Mouse (Mus musculus) neural tube, embryonic 13.5 days (tissue): ENCODE results near the gene Cuedc1. TPM values are rescaled to one million over a fixed set of nuclear protein-coding genes. Genes with fewer than 3 reads are reported as not detected.
A peak's percentile ranks its signal among the peaks of the same experiment; 100 is the strongest.

ENCODE experiments used
- ATAC-seq: fragments of 200-750 bp; cut with Nextera tagmentation; 2 replicates; pipeline ENCODE4 v1.8.0; 2017; ENCODE audit warnings: low read depth, mild to moderate bottlenecking, moderate TSS enrichment, moderate library complexity
- H3K27ac ChIP-seq: fragments of 300-500 bp; sonication (generic); replicated peaks from 2 replicates; pipeline ENCODE4 v1.5.1; 2015; ENCODE audit warnings: moderate library complexity, mild to moderate bottlenecking, inconsistent platforms
- H3K27me3 ChIP-seq: fragments of 300-500 bp; sonication (generic); 2 replicates; pipeline ENCODE4 v1.6.1; 2015; ENCODE audit warnings: mild to moderate bottlenecking, inconsistent platforms
- H3K36me3 ChIP-seq: fragments of 300-500 bp; sonication (generic); 2 replicates; pipeline ENCODE4 v1.6.1; 2015; ENCODE audit warnings: mild to moderate bottlenecking, inconsistent platforms
- H3K4me1 ChIP-seq: fragments of 300-500 bp; sonication (generic); replicated peaks from 2 replicates; pipeline ENCODE4 v1.6.1; 2015; ENCODE audit warnings: inconsistent platforms
- H3K4me2 ChIP-seq: fragments of 300-500 bp; sonication (generic); 2 replicates; pipeline ENCODE4 v1.6.1; 2015; ENCODE audit warnings: inconsistent platforms, mild to moderate bottlenecking, moderate library complexity
- H3K4me3 ChIP-seq: fragments of 300-500 bp; sonication (generic); 2 replicates; pipeline ENCODE4 v1.5.1; 2015; ENCODE audit warnings: mild to moderate bottlenecking, inconsistent platforms
- H3K9ac ChIP-seq: fragments of 300-500 bp; sonication (generic); 2 replicates; pipeline ENCODE4 v1.6.1; 2015; ENCODE audit warnings: moderate library complexity, mild to moderate bottlenecking, inconsistent platforms
- H3K9me3 ChIP-seq: fragments of 300-500 bp; sonication (generic); 2 replicates; pipeline ENCODE4 v1.6.1; 2016; ENCODE audit warnings: inconsistent platforms
- WGBS: fragments of 180-500 bp; shearing (Covaris S2); methylation state at CpG from one replicate; pipeline ENCODE4 v1.1.7; 2015; 5-methylcytosine and 5-hydroxymethylcytosine counted together
- polyA plus RNA-seq: library from polyadenylated mRNA; unstranded; fragments of >200 nt; fragmentation: Nextera tagmentation; extraction: Ambion mirVana; gene quantifications from 2 replicates; pipeline ENCODE4 v1.2.1, GENCODE M21; 2015

Gene Cuedc1
- polyA plus RNA-seq, 1 experiment from 2014 or later = 51.3 TPM

- Histone ChIP-seq H3K27ac (peak within 1 kb of the TSS; percentile 99), H3K4me1 (peaks cover 46% of the 10 kb centered on the region), H3K4me2 (peak within 1 kb of the TSS; percentile 91), H3K9ac (peak within 1 kb of the TSS; percentile 100), H3K4me3 (peak within 1 kb of the TSS; percentile 93), H3K9me3 (no peaks in the 10 kb centered on the region), H3K27me3 (no peaks in the 10 kb centered on the region), H3K36me3 (no peaks in the 10 kb centered on the region)
- under 1% methylated on average over 27 of the region's 81 CpGs for WGBS
- ATAC-seq = peak; percentile 91
Observed at GRCm38 (mm10) chr11:88067586-88068410, 30.1 kb upstream of the Cuedc1 start, which contains the start of gene Vezf1. Gene Vezf1, plus strand, starts transcription at chr11:88068279.

- Histone ChIP-seq H3K36me3 (peaks cover 8% of the 10 kb centered on the region), H3K4me2 (peak overlapping the region; percentile 91), H3K9me3 (no peaks in the 10 kb centered on the region), H3K27ac (peak overlapping the region; percentile 99), H3K4me3 (peak overlapping the region; percentile 93), H3K27me3 (no peaks in the 10 kb centered on the region), H3K4me1 (peaks cover 54% of the 10 kb centered on the region), H3K9ac (peak overlapping the region; percentile 100)
- peak; percentile 78 for ATAC-seq
- WGBS = under 1% methylated on average over 51 of the region's 92 CpGs
Observed at GRCm38 (mm10) chr11:88068411-88069245, 29.2 kb upstream of the Cuedc1 start.

- peak overlapping the region; percentile 93 for H3K4me3 ChIP-seq
- H3K4me1 ChIP-seq = peaks cover 59% of the 10 kb centered on the region
- H3K27me3 ChIP-seq = no peaks in the 10 kb centered on the region
- peak overlapping the region; percentile 100 for H3K9ac ChIP-seq
- H3K36me3 ChIP-seq = peaks cover 12% of the 10 kb centered on the region
- peak overlapping the region; percentile 91 for H3K4me2 ChIP-seq
- WGBS = 0% methylated on average over 12 of the region's 12 CpGs
- no peaks in the 10 kb centered on the region for H3K9me3 ChIP-seq
- peak overlapping the region; percentile 99 for H3K27ac ChIP-seq
- no peak for ATAC-seq
Observed at GRCm38 (mm10) chr11:88069246-88069570, 28.6 kb upstream of the Cuedc1 start.

GRCm38 (mm10) chr11:88070392-88070791 lies 27.5 kb upstream of the Cuedc1 start:
- Histone ChIP-seq H3K9ac (peak overlapping the region; percentile 100), H3K4me2 (peak overlapping the region; percentile 91), H3K9me3 (no peaks in the 10 kb centered on the region), H3K4me3 (peak overlapping the region; percentile 93), H3K27me3 (no peaks in the 10 kb centered on the region), H3K36me3 (peaks cover 22% of the 10 kb centered on the region), H3K27ac (no peak overlapping the region), H3K4me1 (peaks cover 69% of the 10 kb centered on the region)
- no peak for ATAC-seq
- WGBS = 9% methylated on average over 4 of the region's 4 CpGs

- H3K36me3 ChIP-seq = peaks cover 23% of the 10 kb centered on the region
- peak overlapping the region; percentile 100 for H3K9ac ChIP-seq
- no peaks in the 10 kb centered on the region for H3K9me3 ChIP-seq
- no peak for ATAC-seq
- WGBS = 60% methylated on average over 5 of the region's 5 CpGs
- no peak overlapping the region for H3K27ac ChIP-seq
- peak overlapping the region; percentile 91 for H3K4me2 ChIP-seq
- H3K4me1 ChIP-seq = peaks cover 77% of the 10 kb centered on the region
- no peaks in the 10 kb centered on the region for H3K27me3 ChIP-seq
- H3K4me3 ChIP-seq = peak overlapping the region; percentile 93
Observed at GRCm38 (mm10) chr11:88071113-88071512, 26.7 kb upstream of the Cuedc1 start.

GRCm38 (mm10) chr11:88073343-88073875 lies 24.4 kb upstream of the Cuedc1 start:
- no peak overlapping the region for H3K4me2 ChIP-seq
- H3K9me3 ChIP-seq = no peaks in the 10 kb centered on the region
- H3K4me1 ChIP-seq = peaks cover 67% of the 10 kb centered on the region
- H3K27me3 ChIP-seq = no peaks in the 10 kb centered on the region
- 90% methylated on average over 14 of the region's 14 CpGs for WGBS
- peaks cover 44% of the 10 kb centered on the region for H3K36me3 ChIP-seq
- H3K27ac ChIP-seq = no peak overlapping the region
- H3K9ac ChIP-seq = no peak overlapping the region
- ATAC-seq = no peak
- H3K4me3 ChIP-seq = peak overlapping the region; percentile 0; the same call in 1 of the 2 replicates

- H3K4me3 ChIP-seq = no peak overlapping the region
- WGBS = 27% methylated on average over 1 of the region's 1 CpGs
Observed at GRCm38 (mm10) chr11:88075701-88076100, 22.2 kb upstream of the Cuedc1 start.

GRCm38 (mm10) chr11:88076394-88076793 lies 21.5 kb upstream of the Cuedc1 start:
- H3K4me3 ChIP-seq = no peak overlapping the region
- no peak overlapping the region for H3K27ac ChIP-seq
- H3K4me1 ChIP-seq = peaks cover 46% of the 10 kb centered on the region
- H3K36me3 ChIP-seq = peaks cover 74% of the 10 kb centered on the region
- ATAC-seq = no peak
- no peaks in the 10 kb centered on the region for H3K9me3 ChIP-seq
- no peaks in the 10 kb centered on the region for H3K27me3 ChIP-seq
- H3K9ac ChIP-seq = no peak overlapping the region
- H3K4me2 ChIP-seq = no peak overlapping the region
- 90% methylated on average over 1 of the region's 1 CpGs for WGBS

More at GRCm38 (mm10) chr11:88075701-88076100, 22.2 kb upstream of the Cuedc1 start:
- no peaks in the 10 kb centered on the region for H3K9me3 ChIP-seq
- H3K4me1 ChIP-seq = peaks cover 52% of the 10 kb centered on the region
- no peak overlapping the region for H3K4me2 ChIP-seq
- no peak overlapping the region for H3K27ac ChIP-seq
- H3K9ac ChIP-seq = no peak overlapping the region
- peaks cover 67% of the 10 kb centered on the region for H3K36me3 ChIP-seq
- no peaks in the 10 kb centered on the region for H3K27me3 ChIP-seq
- ATAC-seq = no peak

GRCm38 (mm10) chr11:88083699-88084098 lies 14.2 kb upstream of the Cuedc1 start:
- Histone ChIP-seq H3K4me2 (no peak overlapping the region), H3K4me1 (peaks cover 32% of the 10 kb centered on the region), H3K36me3 (peaks cover 59% of the 10 kb centered on the region), H3K4me3 (no peak overlapping the region), H3K9ac (no peak overlapping the region), H3K27ac (no peak overlapping the region), H3K27me3 (no peaks in the 10 kb centered on the region), H3K9me3 (no peaks in the 10 kb centered on the region)
- ATAC-seq = no peak
- WGBS = 80% methylated on average over 6 of the region's 6 CpGs

GRCm38 (mm10) chr11:88086737-88087627 lies 10.9 kb upstream of the Cuedc1 start:
- no peaks in the 10 kb centered on the region for H3K27me3 ChIP-seq
- ATAC-seq = peak; percentile 97

GRCm38 (mm10) chr11:88089150-88089549 lies 8.7 kb upstream of the Cuedc1 start:
- no peak for ATAC-seq

More at GRCm38 (mm10) chr11:88086737-88087627, 10.9 kb upstream of the Cuedc1 start:
- 6% methylated on average over 25 of the region's 25 CpGs for WGBS
- H3K9ac ChIP-seq = peak overlapping the region; percentile 51
- H3K4me1 ChIP-seq = peaks cover 26% of the 10 kb centered on the region
- peak overlapping the region; percentile 82 for H3K27ac ChIP-seq
- no peaks in the 10 kb centered on the region for H3K9me3 ChIP-seq
- peak overlapping the region; percentile 29 for H3K4me3 ChIP-seq
- peaks cover 26% of the 10 kb centered on the region for H3K36me3 ChIP-seq
- peak overlapping the region; percentile 66 for H3K4me2 ChIP-seq

More at GRCm38 (mm10) chr11:88089150-88089549, 8.7 kb upstream of the Cuedc1 start:
- H3K4me2 ChIP-seq = no peak overlapping the region
- no peaks in the 10 kb centered on the region for H3K9me3 ChIP-seq
- WGBS = 74% methylated on average over 5 of the region's 5 CpGs
- peaks cover 21% of the 10 kb centered on the region for H3K4me1 ChIP-seq
- H3K4me3 ChIP-seq = no peak overlapping the region
- H3K36me3 ChIP-seq = peaks cover 8% of the 10 kb centered on the region
- H3K9ac ChIP-seq = no peak overlapping the region
- no peaks in the 10 kb centered on the region for H3K27me3 ChIP-seq
- no peak overlapping the region for H3K27ac ChIP-seq
